Mouse (Mus musculus): ENCODE results near the gene Zfp706.
"Not testable (repeated sequence)": the region's sequence is repeated elsewhere in the genome, so short reads cannot be mapped to it uniquely, and the experiment has no call there.

Gene Zfp706

GRCm38 (mm10) chr15:37007959-37008419, 416 bp upstream of the Zfp706 start:
- DNase-seq, result no peak

DNA sequence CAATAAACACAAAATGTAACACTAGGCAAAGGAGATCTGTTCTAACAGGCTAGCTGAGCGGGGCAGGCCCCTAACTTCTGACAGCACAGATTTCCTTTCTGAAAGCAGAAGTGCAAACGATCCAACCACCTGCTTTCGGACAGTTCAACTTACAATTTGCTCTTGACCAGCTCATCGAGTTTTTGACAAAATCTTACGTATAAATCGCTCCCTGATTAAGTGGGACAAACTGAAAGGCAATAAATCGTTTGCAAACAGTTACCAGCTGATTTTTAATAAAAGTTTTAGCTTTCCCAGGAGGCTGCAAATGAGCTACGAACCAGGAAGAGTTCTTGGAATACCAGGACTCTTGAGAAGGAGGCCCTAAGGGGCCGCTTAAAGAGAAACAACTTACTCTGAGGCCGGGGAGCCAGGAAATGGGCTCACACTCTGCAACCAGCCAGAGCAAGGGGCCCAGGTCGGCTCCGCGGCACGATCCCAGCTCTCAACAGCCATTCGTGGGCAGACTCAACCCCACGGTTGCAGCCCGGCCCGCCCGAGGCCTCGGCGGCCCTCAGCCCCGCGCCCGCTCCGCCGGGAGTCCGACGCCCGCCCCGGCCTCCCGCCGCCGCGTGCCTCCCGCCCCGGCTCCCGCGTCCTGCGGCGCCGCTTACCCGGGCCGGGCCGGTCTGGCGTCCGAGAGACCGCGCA, 953 bp downstream of the Zfp706 start:
- peak in 1 of 2 experiments; percentile 35 for DNase-seq

GRCm38 (mm10) chr15:37005793-37006474, 1.6 kb downstream of the Zfp706 start:
- DNase-seq, result no peak

- no peak for DNase-seq
These were observed 2.7 kb downstream of the Zfp706 start for GRCm38 (mm10) chr15:37004858-37005257.

GRCm38 (mm10) chr15:37002276-37002675, 5.3 kb downstream of the Zfp706 start:
- DNase-seq, result no peak

DNA sequence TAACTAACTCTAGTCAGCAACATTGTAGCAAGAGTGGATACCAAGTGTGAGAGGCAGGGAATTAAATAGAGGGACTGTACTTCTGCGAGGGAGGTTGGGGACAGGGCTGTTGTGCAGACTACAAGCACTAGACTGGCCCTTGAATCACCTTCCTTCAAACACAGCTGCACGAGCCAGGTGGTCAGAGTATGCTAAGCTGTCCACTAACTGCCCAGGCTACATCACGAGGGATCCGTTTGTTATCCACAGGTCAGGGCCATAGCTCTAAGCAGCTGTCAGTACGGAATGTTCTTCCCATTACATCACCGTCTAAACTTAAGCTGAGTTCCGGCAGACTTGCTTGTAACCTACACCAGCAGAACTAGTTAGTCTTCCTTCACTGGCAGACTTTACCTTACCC, 8.0 kb downstream of the Zfp706 start:
- DNase-seq, result not testable (repeated sequence)

DNA sequence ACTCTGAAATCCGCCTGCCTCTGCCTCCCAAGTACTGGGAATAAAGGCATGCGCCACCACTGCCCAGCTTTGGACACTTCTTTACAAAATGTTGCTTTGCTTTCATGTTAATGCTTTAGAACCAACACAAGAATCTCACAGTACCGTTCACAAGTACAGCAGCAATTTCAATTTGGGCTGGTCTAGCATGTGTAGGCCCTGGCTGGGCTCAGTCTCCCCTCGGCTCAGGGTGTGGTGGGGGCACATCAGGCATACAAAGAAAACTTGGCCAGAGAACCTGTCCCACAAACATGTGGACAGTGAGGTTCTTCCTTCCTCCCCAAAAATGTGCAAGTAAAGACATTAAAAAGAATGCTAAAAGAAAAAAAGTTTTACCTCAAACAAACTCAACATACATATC, 12.4 kb downstream of the Zfp706 start:
- DNase-seq, result no peak

GRCm38 (mm10) chr15:36994665-36995064, 12.9 kb downstream of the Zfp706 start:
- DNase-seq, result no peak

- no peak for DNase-seq
These were observed 14.0 kb downstream of the Zfp706 start for GRCm38 (mm10) chr15:36993435-36994178.

DNA sequence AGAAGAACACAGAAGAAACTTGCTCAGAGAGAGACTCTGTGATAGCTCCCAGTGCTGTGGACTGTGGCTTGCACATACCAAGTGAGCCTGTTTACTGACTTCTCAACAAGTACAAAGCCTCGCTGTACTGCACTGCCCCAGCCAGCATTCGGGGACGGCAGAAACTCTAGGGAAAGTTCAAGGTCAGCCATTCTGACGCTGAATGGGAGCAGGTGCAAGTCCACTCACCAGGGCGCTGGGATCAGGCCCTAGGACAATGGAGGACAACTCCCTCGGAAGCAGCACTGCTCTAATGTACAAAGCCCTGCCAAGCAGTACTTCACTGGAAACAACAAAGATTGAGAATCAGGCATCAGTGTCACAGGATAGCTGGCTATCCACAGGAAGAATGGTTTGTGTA, 16.2 kb downstream of the Zfp706 start:
- DNase-seq, result no peak

DNA sequence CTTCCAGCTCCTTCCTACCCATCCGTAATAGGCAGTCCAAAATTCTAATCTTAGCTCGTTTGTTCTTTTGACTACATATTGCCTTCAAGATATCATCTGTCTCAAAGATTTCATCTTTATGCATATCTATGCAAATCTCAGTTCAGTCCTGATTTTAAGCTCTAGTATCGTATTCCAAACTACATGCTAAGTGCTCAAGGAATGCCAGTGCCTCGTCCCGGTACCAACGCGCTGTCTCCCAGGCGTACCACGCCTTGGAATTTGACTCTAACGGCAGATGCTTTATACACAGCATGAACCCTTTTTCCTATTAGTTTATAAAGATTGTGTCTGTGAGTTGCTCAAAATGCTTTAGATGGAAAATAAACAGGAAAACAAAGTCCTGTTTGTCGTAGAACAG, 17.7 kb downstream of the Zfp706 start:
- DNase-seq, result no peak

DNA sequence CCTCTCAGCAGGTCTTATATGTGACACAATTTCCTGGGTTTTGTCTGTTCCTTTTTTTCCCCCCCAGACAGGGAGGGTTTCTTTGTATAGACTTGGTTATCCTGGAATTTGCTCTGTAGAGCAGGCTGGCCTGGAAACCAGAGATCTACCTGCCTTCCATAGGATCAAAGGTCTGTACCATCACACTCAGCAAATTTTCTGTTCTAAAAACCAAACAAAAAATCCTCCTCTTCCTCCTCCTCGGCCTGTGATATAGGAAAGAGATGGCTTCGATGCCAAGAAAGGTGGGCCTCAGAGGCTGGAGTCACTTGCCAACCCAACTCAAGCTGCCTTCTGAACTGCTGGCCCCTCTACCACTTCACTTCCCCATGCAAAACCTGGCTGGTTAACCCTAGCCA, 18.9 kb downstream of the Zfp706 start:
- DNase-seq, result no peak

- no peak for DNase-seq
These were observed 19.4 kb downstream of the Zfp706 start for GRCm38 (mm10) chr15:36987976-36988717.

DNA sequence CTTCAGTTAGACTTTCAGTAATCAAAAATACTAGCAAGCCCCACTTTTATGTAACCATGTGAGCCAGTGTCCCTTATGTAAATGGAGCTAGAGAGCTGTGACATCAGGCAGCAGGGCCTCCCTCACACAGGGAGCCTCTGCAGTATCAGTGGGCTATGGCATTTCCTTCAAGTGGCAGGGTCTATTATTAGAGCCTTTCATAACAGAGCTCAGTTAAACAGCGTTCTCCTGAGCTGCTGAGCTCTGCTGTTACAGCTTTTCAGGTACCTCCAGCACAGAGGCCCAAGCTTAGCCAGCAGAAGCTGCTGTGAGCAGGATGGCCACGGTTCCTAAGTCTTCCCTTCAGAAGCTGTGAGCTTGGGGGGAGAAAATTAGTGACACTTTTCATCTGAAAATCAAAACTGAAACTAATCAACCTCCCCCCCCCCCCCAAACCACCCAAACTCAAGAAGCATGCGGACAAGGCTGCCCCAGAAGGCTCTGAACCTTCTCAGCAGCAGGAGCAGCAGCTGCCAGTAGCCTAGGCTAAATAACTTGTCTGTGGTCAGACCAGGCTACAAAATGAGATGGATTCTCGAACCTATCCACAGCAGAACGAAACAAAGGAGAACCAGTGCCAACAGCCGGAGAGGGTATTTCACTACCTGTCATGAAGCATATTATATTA, 20.2 kb downstream of the Zfp706 start:
- DNase-seq, result no peak

GRCm38 (mm10) chr15:36985567-36985925, 22.0 kb downstream of the Zfp706 start:
- no peak for DNase-seq

DNA sequence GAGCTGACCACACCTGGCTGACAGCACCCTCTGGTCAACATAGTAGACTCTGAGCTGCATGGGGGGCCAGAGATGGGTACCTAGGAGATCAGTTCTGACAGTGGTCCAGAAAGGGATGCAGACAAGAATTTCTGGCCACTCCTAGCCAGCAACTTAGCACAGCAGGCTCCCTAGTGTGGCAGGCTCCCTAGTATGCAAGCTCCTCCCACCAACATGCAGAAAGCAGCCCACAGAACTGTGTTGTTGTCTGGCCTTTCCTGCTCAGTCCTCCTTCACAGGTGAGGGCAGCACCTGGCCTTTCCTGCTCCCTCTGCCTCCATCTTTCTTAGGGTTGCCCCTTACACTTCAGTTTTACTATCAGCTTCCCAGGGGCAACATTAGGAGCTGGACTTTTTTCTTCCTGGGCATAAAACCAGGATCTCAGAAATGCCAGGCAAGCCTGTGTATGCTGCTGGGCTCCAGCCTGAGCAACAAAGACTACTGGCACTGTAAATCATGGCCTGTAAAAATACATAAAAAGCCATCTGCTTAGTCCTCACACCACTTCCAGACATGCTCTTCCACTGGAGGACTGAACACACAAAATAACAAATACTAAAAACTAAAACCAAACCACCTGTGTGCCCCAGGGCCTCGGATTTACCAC, 22.5 kb downstream of the Zfp706 start:
- DNase-seq, result no peak

DNA sequence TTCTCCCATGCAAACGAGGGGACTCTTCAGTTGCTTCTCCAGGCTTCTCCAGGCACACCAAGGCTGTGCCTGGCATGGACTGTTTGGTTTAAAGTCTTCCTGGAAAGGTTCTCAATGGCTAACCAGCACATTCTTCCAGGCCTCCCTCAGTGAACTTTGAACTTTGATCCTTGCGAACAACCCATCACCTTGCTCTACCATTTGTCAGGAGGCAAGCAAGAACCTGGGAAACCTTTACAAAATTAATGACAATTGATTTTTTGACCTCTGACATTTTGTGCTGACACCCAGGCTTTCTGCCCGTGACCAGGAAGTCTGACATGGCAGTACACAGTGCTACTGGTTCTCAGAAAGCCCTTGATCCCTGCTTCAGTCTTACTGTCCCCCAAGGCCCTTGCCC, 24.1 kb downstream of the Zfp706 start:
- DNase-seq, result peak; percentile 83 to 90

DNA sequence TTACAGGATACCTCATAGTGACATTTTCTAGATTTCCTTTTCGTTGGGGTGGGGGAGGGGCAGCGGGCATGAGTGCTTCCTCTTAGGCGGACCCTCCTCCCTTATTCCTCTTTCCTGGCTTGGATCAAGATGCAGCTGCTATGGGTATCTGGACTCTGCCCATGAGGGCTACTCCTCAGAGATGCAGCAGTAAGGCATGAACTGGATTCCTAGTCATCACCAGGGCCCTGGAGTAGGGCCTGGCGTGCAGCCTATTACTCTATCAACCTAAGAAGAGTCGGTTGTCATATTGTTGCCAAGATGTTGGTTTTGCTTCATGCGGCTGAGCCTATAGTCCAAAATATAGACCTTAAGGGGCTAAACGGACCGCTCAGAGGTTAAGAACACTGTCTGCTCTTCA, 27.3 kb downstream of the Zfp706 start:
- DNase-seq, result peak in 1 of 2 experiments; percentile 35

DNA sequence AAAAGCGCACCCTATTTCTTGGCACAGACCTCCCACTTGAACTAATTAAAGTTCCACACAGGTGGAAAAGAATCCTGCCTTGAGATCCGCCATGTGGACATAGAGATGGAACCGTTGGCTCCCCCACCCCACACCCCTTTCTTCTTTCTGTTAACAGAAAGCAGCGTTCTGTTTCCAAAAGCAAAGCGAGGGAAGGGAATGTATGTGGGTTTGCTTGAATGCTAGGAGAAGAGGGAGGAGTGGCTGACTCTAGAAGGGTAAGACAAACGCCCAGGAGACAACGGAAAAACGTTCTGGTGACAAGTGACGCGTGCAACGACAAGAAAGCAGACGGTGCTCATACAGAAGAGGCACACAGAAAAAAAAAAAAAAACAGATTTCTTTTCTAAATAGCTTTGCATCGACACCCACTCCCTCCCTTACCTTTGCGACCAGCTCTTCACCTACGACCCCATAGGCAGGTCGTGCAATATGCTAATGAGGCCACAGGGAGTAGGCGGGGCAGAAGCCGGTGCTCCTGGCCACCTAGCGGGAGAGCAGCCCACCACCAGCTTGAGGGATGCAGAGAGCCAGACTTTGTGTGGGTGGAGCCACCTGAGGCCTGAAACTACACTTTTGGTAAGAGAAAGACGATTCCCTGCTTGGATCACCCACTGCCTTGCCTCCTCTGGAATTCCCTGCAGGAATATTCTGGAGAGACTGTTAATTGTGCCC, 27.9 kb downstream of the Zfp706 start:
- no peak for DNase-seq

DNA sequence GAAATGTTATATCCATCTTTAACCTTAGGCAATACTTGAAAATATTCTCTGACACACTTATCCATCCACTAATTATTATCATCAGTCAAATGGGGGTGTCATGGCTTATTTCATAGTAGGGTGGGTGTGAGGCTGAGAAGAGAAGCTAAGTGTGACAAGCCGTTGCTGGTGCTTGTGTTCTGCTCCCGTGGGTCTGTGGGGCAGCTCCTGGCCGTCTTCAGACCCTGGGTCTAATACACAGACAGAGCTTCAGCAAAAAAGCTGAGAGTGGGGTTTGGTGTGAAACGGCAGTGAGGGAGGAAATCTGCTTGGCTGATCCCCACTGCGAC, 28.4 kb downstream of the Zfp706 start:
- DNase-seq, result no peak

- DNase-seq, result no peak
These were observed 29.8 kb downstream of the Zfp706 start for GRCm38 (mm10) chr15:36977823-36978222.

DNA sequence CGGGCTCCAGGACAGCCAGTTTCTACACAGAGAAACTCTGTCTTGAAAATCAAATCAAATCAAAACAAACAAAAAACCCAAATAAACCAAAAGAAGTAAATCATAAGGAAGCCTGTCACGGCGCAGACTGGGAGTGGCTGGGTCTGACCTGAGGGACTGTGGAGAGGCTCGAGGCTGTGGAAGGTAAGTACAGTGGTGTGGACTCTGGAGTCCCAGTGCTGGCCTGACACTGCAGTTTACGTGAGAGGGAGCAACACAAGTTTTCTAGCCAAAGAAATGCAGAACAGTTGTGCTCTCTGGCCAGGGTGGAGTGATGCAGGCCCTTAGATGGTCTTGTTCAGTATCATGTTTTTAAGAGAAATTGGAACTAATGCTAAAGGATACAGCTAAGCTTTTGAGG, 31.9 kb downstream of the Zfp706 start:
- no peak for DNase-seq
